Mouse (Mus musculus) myocyte (in vitro differentiated cells): ENCODE results near the gene Zmynd11. TPM values are rescaled to one million over a fixed set of nuclear protein-coding genes. Genes with fewer than 3 reads are reported as not detected.
"Not testable (repeated sequence)": the region's sequence is repeated elsewhere in the genome, so short reads cannot be mapped to it uniquely, and the experiment has no call there.

Source experiments
- H3K27me3 ChIP-seq: one replicate; pipeline ENCODE4 v1.6.1; 2011; ENCODE audit not compliant: control insufficient read depth, insufficient read depth, insufficient read length
- H3K36me3 ChIP-seq: one replicate; pipeline ENCODE4 v1.6.1; 2011; ENCODE audit not compliant: control insufficient read depth, insufficient read depth
- H3K4me2 ChIP-seq: one replicate; pipeline ENCODE4 v1.6.1; 2011; ENCODE audit warnings: low read depth, control low read depth
- H3K4me3 ChIP-seq: one replicate; pipeline ENCODE4 v1.5.1; 2011; ENCODE audit warnings: mild to moderate bottlenecking, control low read depth, moderate library complexity
- H3K79me2 ChIP-seq: one replicate; pipeline ENCODE4 v1.6.1; 2011; ENCODE audit not compliant: control insufficient read depth, insufficient read depth
- H3ac ChIP-seq: one replicate; pipeline ENCODE4 v1.6.1; 2011; ENCODE audit not compliant: control insufficient read depth, insufficient read length
- CEBPB ChIP-seq: IDR thresholded peaks from 2 replicates; pipeline ENCODE4 v1.6.1; 2011; ENCODE audit warnings: mild to moderate bottlenecking, moderate library complexity; ENCODE audit not compliant: poor library complexity, insufficient read depth, severe bottlenecking
- E2F4 ChIP-seq: IDR thresholded peaks from one replicate; pipeline ENCODE4 v1.6.1; 2011; ENCODE audit warnings: mild to moderate bottlenecking, control low read depth, moderate library complexity; ENCODE audit not compliant: insufficient read depth
- MAX ChIP-seq: IDR thresholded peaks from one replicate; pipeline ENCODE4 v1.6.1; 2011; ENCODE audit warnings: low read depth, mild to moderate bottlenecking, control low read depth
- MYOD1 ChIP-seq, 3 experiments: IDR thresholded peaks; one replicate each; pipeline ENCODE4 v1.6.1; 2011; ENCODE audit warnings: control low read depth in 2 of 3, low read depth in 2 of 3, mild to moderate bottlenecking in 2 of 3, moderate library complexity in 1 of 3; ENCODE audit not compliant: insufficient read length in 2 of 3, control insufficient read depth in 1 of 3
- MYOG ChIP-seq, 3 experiments: IDR thresholded peaks; one replicate each; pipeline ENCODE4 v1.6.1; 2011; ENCODE audit warnings: control low read depth in 2 of 3, low read depth in 2 of 3, mild to moderate bottlenecking in 2 of 3; ENCODE audit not compliant: insufficient read length in 2 of 3, control insufficient read depth in 1 of 3, insufficient read depth in 1 of 3
- POLR2A ChIP-seq: IDR thresholded peaks from one replicate; pipeline ENCODE4 v1.6.1; 2011; ENCODE audit warnings: low read depth, mild to moderate bottlenecking, control low read depth, moderate library complexity; ENCODE audit not compliant: insufficient read length
- POLR2AphosphoS2 ChIP-seq: IDR thresholded peaks from one replicate; pipeline ENCODE4 v1.6.1; 2011; ENCODE audit warnings: low read depth, control low read depth; ENCODE audit not compliant: insufficient read length
- REST ChIP-seq: IDR thresholded peaks from one replicate; pipeline ENCODE4 v1.6.1; 2011; ENCODE audit warnings: mild to moderate bottlenecking, control low read depth, moderate library complexity; ENCODE audit not compliant: insufficient read depth, insufficient read length
- SRF ChIP-seq: IDR thresholded peaks from one replicate; pipeline ENCODE4 v1.6.1; 2011; ENCODE audit warnings: low read depth; ENCODE audit not compliant: control insufficient read depth, insufficient read length
- TCF12 ChIP-seq: IDR thresholded peaks from one replicate; pipeline ENCODE4 v1.6.1; 2011; ENCODE audit warnings: mild to moderate bottlenecking, control low read depth; ENCODE audit not compliant: poor library complexity, insufficient read depth, severe bottlenecking
- TCF3 ChIP-seq: IDR thresholded peaks from one replicate; pipeline ENCODE4 v1.6.1; 2011; ENCODE audit warnings: low read depth, control low read depth; ENCODE audit not compliant: insufficient read length
- USF1 ChIP-seq: IDR thresholded peaks from one replicate; pipeline ENCODE4 v1.6.1; 2011; ENCODE audit warnings: low read depth, mild to moderate bottlenecking, control low read depth, moderate library complexity
- polyA plus RNA-seq: library from polyadenylated mRNA; unstranded; fragments of >200 nt; fragmentation: generic; extraction: Trizol; gene quantifications from one replicate; pipeline ENCODE4 v1.2.1, GENCODE M21; 2012; ENCODE audit warnings: missing spikeins

The Zmynd11 gene
- polyA plus RNA-seq, 1 experiment: 39.1 TPM

DNA sequence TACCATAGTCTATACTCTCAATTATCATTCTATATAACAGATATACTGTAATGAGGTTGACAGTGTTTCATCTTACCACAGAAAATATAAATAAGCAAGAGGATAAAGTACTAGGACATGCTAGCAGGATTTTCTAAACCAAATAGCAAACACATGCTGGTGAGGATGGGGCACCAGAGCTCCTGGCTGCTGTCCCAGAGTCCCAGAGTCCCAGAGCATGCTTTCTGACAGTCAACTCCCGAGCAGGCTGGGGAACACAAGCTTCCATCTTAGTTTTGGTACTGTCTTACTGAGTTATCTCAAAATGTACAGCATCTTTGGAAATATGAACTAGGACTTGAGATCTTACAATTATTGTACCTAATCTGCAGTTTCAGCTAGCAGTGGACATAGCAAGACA lies 14.8 kb downstream of the Zmynd11 start:
- Histone ChIP-seq H3K27me3 (no peaks in the 10 kb centered on the region), H3K36me3 (no peaks in the 10 kb centered on the region), H3K79me2 (peaks cover 72% of the 10 kb centered on the region), H3K4me2 (peak overlapping the region; percentile 14), H3K4me3 (no peak overlapping the region), H3ac (no peak overlapping the region)
- TF ChIP-seq MYOG (IDR thresholded peaks at IDR 0.05; ENCODE audit: control insufficient read depth in 1 of 3, insufficient read depth in 1 of 3, insufficient read length in 2 of 3, low read depth in 2 of 3) (no peak), E2F4 (no peak), TCF3 (no peak), POLR2A (no peak), MAX (no peak), MYOD1 (IDR thresholded peaks at IDR 0.05; ENCODE audit: control insufficient read depth in 1 of 3, insufficient read length in 2 of 3, low read depth in 2 of 3) (no peak), TCF12 (no peak), USF1 (no peak), SRF (no peak), POLR2AphosphoS2 (no peak), REST (no peak), CEBPB (no peak)

DNA sequence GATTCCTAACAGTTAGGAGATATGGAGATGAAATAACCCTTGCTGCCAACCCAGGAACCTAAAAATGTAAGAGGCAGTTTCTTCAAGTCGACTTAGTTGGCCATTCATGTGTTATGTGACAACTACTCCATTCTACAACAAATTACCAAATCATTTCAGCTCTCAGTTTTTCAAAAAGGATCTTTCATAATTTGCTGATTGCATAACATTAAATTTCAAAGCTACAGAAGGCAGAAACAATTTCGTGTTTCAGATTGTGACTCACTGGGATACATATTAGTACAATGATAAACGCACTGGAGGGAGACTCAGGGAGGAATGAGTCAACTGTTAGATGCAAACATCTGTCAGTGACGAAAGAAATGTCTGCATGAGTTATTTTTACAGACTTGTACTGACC lies 15.3 kb downstream of the Zmynd11 start:
- peaks cover 71% of the 10 kb centered on the region for H3K79me2 ChIP-seq
- H3K4me2 ChIP-seq: peak overlapping the region; percentile 30
- H3K36me3 ChIP-seq: no peaks in the 10 kb centered on the region
- no peaks in the 10 kb centered on the region for H3K27me3 ChIP-seq
- no peak overlapping the region for H3K4me3 ChIP-seq
- H3ac ChIP-seq: no peak overlapping the region
- TF ChIP-seq REST: no peak
- peak; percentile 72; the same call in 1 of the 2 replicates for TF ChIP-seq CEBPB

DNA sequence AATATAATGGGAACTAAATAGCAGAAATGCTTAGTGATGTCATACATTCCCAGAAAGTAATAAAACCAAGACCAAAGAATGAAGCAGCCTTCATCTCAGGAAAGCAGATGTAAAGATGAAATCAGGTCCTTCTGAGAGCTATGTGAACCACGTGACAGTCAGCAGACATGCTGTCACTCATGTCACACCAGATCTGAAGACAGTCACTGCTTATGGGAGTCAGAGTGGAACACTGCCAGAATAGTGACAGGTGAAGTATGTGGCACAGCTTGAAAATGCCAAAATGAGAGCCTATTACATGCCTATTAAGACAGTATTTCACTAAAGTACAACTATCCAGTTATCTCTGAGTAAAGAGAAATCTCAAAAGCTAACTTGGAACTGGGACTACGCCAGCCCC lies 26.9 kb downstream of the Zmynd11 start:
- TF ChIP-seq POLR2A: no peak
- TF ChIP-seq TCF3: no peak
- TF ChIP-seq USF1: no peak
- no peak for TF ChIP-seq MYOD1 (IDR thresholded peaks at IDR 0.05; ENCODE audit: control insufficient read depth in 1 of 3, insufficient read length in 2 of 3, low read depth in 2 of 3)
- no peak for TF ChIP-seq TCF12
- no peak for TF ChIP-seq SRF
- no peak for TF ChIP-seq MAX
- TF ChIP-seq POLR2AphosphoS2: no peak
- TF ChIP-seq CEBPB: no peak
- TF ChIP-seq MYOG (IDR thresholded peaks at IDR 0.05; ENCODE audit: control insufficient read depth in 1 of 3, insufficient read depth in 1 of 3, insufficient read length in 2 of 3, low read depth in 2 of 3): no peak
- TF ChIP-seq E2F4: no peak
- TF ChIP-seq REST: no peak
- H3K36me3 ChIP-seq: no peaks in the 10 kb centered on the region
- no peak overlapping the region for H3K4me2 ChIP-seq
- peaks cover 66% of the 10 kb centered on the region for H3K79me2 ChIP-seq
- H3K27me3 ChIP-seq: no peaks in the 10 kb centered on the region
- no peak overlapping the region for H3ac ChIP-seq
- H3K4me3 ChIP-seq: no peak overlapping the region

DNA sequence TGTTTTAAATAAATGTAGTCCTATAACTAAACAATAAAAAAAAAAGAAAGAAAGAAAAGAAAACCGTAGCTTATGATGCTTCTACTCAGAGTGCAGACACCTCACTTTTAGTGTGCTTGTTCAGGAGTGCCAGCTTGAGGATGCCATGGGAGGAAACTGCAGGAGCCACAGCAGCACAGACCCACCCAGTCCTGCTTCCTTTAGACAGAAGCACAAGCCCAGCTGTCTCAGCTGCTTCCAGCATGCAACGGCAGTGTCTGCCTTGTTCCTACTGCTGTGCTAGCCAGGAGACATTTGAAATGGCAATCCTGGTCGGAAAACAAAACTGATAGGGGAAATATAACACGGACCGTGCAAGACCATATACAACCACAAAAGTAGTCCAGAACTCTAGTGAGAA lies 28.1 kb downstream of the Zmynd11 start:
- TF ChIP-seq MYOG (IDR thresholded peaks at IDR 0.05; ENCODE audit: control insufficient read depth in 1 of 3, insufficient read depth in 1 of 3, insufficient read length in 2 of 3, low read depth in 2 of 3) (peak in 1 of 3 experiments; percentile 55), POLR2A (no peak), CEBPB (no peak), USF1 (no peak), MAX (no peak)
- Histone ChIP-seq H3K4me3 (no peak overlapping the region), H3K79me2 (peaks cover 55% of the 10 kb centered on the region), H3K4me2 (no peak overlapping the region), H3ac (no peak overlapping the region), H3K27me3 (no peaks in the 10 kb centered on the region), H3K36me3 (no peaks in the 10 kb centered on the region)

DNA sequence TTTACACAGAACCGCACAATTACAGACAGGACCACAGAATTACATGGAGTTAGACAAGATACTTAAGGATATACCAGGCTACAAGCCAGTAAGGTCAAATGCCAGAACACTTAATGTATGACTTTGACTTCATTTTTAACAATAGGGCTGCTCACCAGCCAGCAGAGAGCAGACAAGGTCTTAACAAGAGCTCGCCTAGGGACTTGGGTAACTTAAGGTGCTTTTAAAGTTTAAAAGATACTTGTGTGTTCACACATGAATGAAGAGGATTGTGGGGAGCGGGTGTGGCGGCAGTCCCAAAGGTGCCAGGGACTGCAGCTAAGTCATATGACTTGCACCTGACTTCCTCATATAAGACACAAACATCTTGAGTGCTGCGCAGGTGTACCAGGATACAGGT lies 32.9 kb downstream of the Zmynd11 start:
- H3K4me3 ChIP-seq, H3K27me3 ChIP-seq, H3K36me3 ChIP-seq, H3ac ChIP-seq, H3K4me2 ChIP-seq: not testable (repeated sequence)
- H3K79me2 ChIP-seq: peaks cover 14% of the 10 kb centered on the region

DNA sequence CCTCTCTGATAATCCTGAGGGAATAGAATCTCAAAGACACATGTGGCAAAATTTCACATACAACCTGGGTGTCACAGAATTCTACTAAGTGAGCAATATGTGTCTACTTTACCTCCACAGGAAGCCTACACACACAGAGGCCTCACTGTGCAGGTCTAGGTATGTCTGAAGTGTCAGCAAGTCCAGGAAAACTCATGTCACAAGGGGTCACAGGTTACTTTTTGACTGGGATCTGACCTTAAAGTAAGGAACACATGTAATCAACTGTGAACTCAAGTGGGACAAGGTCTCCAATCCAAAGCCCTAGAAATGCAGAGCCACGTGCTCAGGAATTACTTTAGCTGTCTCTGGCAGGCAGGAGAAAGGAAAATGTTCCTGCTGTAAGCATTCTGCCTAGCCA lies 36.1 kb downstream of the Zmynd11 start:
- no peaks in the 10 kb centered on the region for H3K36me3 ChIP-seq
- no peak overlapping the region for H3K4me2 ChIP-seq
- no peaks in the 10 kb centered on the region for H3K79me2 ChIP-seq
- H3ac ChIP-seq: no peak overlapping the region
- H3K27me3 ChIP-seq: no peaks in the 10 kb centered on the region
- H3K4me3 ChIP-seq: no peak overlapping the region
- TF ChIP-seq MYOD1 (IDR thresholded peaks at IDR 0.05; ENCODE audit: control insufficient read depth in 1 of 3, insufficient read length in 2 of 3, low read depth in 2 of 3) (no peak), TCF3 (no peak), MAX (no peak), USF1 (no peak), E2F4 (no peak), MYOG (IDR thresholded peaks at IDR 0.05; ENCODE audit: control insufficient read depth in 1 of 3, insufficient read depth in 1 of 3, insufficient read length in 2 of 3, low read depth in 2 of 3) (no peak), SRF (no peak), POLR2A (no peak), POLR2AphosphoS2 (no peak), CEBPB (no peak), TCF12 (no peak), REST (no peak)
